Mouse (Mus musculus) midbrain, embryonic 14.5 days (tissue): ENCODE measurements around the gene Gfra1. TPM values are rescaled to one million over a fixed set of nuclear protein-coding genes. Genes with fewer than 3 reads are reported as not detected.

ENCODE experiments used
- ATAC-seq: fragments of 200-750 bp; cut with Nextera tagmentation; 2 replicates; pipeline ENCODE4 v1.8.0; 2017; ENCODE audit warnings: moderate number of reproducible peaks, moderate library complexity; ENCODE audit not compliant: low FRiP score, low TSS enrichment
- DNase-seq: peaks from one replicate; pipeline ENCODE4 v3.0.0-alpha.2; 2015
- H3K27ac ChIP-seq: fragments of 300-500 bp; sonication (generic); replicated peaks from 2 replicates; pipeline ENCODE4 v1.5.1; 2014; ENCODE audit warnings: mild to moderate bottlenecking, low read depth, low read length, moderate library complexity
- H3K27me3 ChIP-seq: fragments of 300-500 bp; sonication (generic); 2 replicates; pipeline ENCODE4 v1.6.1; 2014; ENCODE audit warnings: low read length, control low read depth, mixed read lengths; ENCODE audit not compliant: control insufficient read depth, insufficient read depth
- H3K36me3 ChIP-seq: fragments of 300-500 bp; sonication (generic); 2 replicates; pipeline ENCODE4 v1.6.1; 2014; ENCODE audit warnings: low read length, control low read depth; ENCODE audit not compliant: control insufficient read depth, insufficient read depth
- H3K4me1 ChIP-seq: fragments of 300-500 bp; sonication (generic); 2 replicates; pipeline ENCODE4 v1.6.1; 2014; ENCODE audit warnings: mild to moderate bottlenecking, antibody characterized with exemption, low read length, control low read depth; ENCODE audit not compliant: control insufficient read depth, insufficient read depth
- H3K4me2 ChIP-seq: fragments of 300-500 bp; sonication (generic); 2 replicates; pipeline ENCODE4 v1.6.1; 2014; ENCODE audit warnings: mild to moderate bottlenecking, low read length, moderate library complexity
- H3K4me3 ChIP-seq: fragments of 300-500 bp; sonication (generic); replicated peaks from 2 replicates; pipeline ENCODE4 v1.5.1; 2014; ENCODE audit warnings: low read depth, low read length
- H3K9ac ChIP-seq: fragments of 300-500 bp; sonication (generic); replicated peaks from 2 replicates; pipeline ENCODE4 v1.6.1; 2014; ENCODE audit warnings: mild to moderate bottlenecking, low read length, moderate library complexity
- H3K9me3 ChIP-seq: fragments of 300-500 bp; sonication (generic); 2 replicates; pipeline ENCODE4 v1.6.1; 2016; ENCODE audit warnings: low read length, control low read depth, mixed read lengths; ENCODE audit not compliant: control insufficient read depth
- WGBS: fragments of 180-500 bp; shearing (Covaris S2); extraction: QIAGEN DNeasy Blood & Tissue Kit; methylation state at CpG from one replicate; pipeline ENCODE4 v1.1.7; 2014; 5-methylcytosine and 5-hydroxymethylcytosine counted together
- polyA plus RNA-seq: library from polyadenylated mRNA; unstranded; fragments of >200 nt; fragmentation: Nextera tagmentation; extraction: Ambion mirVana; gene quantifications from 2 replicates; pipeline ENCODE4 v1.2.1, GENCODE M21; 2014

Gfra1 gene
- polyA plus RNA-seq, 1 experiment from 2014 or later = 40.5 TPM

GRCm38 (mm10) chr19:58314631-58315030 lies 141.1 kb downstream of the Gfra1 start:
- Histone ChIP-seq H3K36me3 (no peaks in the 10 kb centered on the region), H3K27ac (no peak overlapping the region), H3K4me3 (no peak overlapping the region), H3K9me3 (no peaks in the 10 kb centered on the region; the same call in 1 of the 2 replicates), H3K9ac (no peak overlapping the region), H3K27me3 (no peaks in the 10 kb centered on the region), H3K4me1 (peaks cover 16% of the 10 kb centered on the region; the same call in 1 of the 2 replicates), H3K4me2 (no peak overlapping the region)
- DNase-seq (no peak), ATAC-seq (no peak)
- 78% methylated on average over 5 of the region's 5 CpGs for WGBS

GRCm38 (mm10) chr19:58313785-58314184 lies 141.9 kb downstream of the Gfra1 start:
- 85% methylated on average over 2 of the region's 2 CpGs for WGBS
- H3K4me1 ChIP-seq = peaks cover 16% of the 10 kb centered on the region; the same call in 1 of the 2 replicates
- H3K36me3 ChIP-seq = no peaks in the 10 kb centered on the region
- DNase-seq (no peak), ATAC-seq (no peak)
- no peak overlapping the region for H3K4me2 ChIP-seq
- no peak overlapping the region for H3K4me3 ChIP-seq
- H3K27ac ChIP-seq = no peak overlapping the region
- no peak overlapping the region for H3K9ac ChIP-seq
- no peaks in the 10 kb centered on the region for H3K27me3 ChIP-seq
- no peaks in the 10 kb centered on the region; the same call in 1 of the 2 replicates for H3K9me3 ChIP-seq

- H3K4me2 ChIP-seq = no peak overlapping the region
- 86% methylated on average over 2 of the region's 2 CpGs for whole genome bisulfite sequencing
- DNase-seq (no peak), ATAC-seq (no peak)
- H3K4me3 ChIP-seq = no peak overlapping the region
- H3K9me3 ChIP-seq = no peaks in the 10 kb centered on the region; the same call in 1 of the 2 replicates
- H3K27ac ChIP-seq = peak overlapping the region; percentile 16; the same call in 1 of the 2 replicates
- H3K9ac ChIP-seq = no peak overlapping the region
- no peaks in the 10 kb centered on the region for H3K27me3 ChIP-seq
- peaks cover 16% of the 10 kb centered on the region; the same call in 1 of the 2 replicates for H3K4me1 ChIP-seq
- no peaks in the 10 kb centered on the region for H3K36me3 ChIP-seq
These were observed 143.2 kb downstream of the Gfra1 start for GRCm38 (mm10) chr19:58312492-58312891.

GRCm38 (mm10) chr19:58310334-58311315 lies 145.1 kb downstream of the Gfra1 start:
- peaks cover 16% of the 10 kb centered on the region; the same call in 1 of the 2 replicates for H3K4me1 ChIP-seq
- H3K36me3 ChIP-seq = no peaks in the 10 kb centered on the region
- H3K4me2 ChIP-seq = no peak overlapping the region
- WGBS = 49% methylated on average over 12 of the region's 12 CpGs
- H3K27ac ChIP-seq = peak overlapping the region; percentile 70
- H3K4me3 ChIP-seq = no peak overlapping the region
- no peaks in the 10 kb centered on the region for H3K27me3 ChIP-seq
- DNase-seq (peak; percentile 45), ATAC-seq (no peak)
- peaks cover 7% of the 10 kb centered on the region; the same call in 1 of the 2 replicates for H3K9me3 ChIP-seq
- H3K9ac ChIP-seq = no peak overlapping the region

- H3K4me2 ChIP-seq = no peak overlapping the region
- peak; percentile 42 for DNase-seq
- 65% methylated on average over 14 of the region's 14 CpGs for WGBS
These were observed 146.0 kb downstream of the Gfra1 start for GRCm38 (mm10) chr19:58309620-58310275.

GRCm38 (mm10) chr19:58301105-58301504 lies 154.6 kb downstream of the Gfra1 start:
- H3K4me3 ChIP-seq = no peak overlapping the region
- H3K36me3 ChIP-seq = no peaks in the 10 kb centered on the region
- H3K4me2 ChIP-seq = no peak overlapping the region
- no peaks in the 10 kb centered on the region for H3K27me3 ChIP-seq
- H3K9me3 ChIP-seq = 0 out of 2 replicates have a peak, but pooled peaks cover 3% of the 10 kb centered on the region
- no peak overlapping the region for H3K27ac ChIP-seq
- DNase-seq (no peak), ATAC-seq (no peak)
- WGBS = 84% methylated on average over 7 of the region's 7 CpGs
- 0 out of 2 replicates have a peak, but pooled peaks cover 2% of the 10 kb centered on the region for H3K4me1 ChIP-seq
- H3K9ac ChIP-seq = no peak overlapping the region

More at GRCm38 (mm10) chr19:58309620-58310275, 146.0 kb downstream of the Gfra1 start:
- Histone ChIP-seq H3K36me3 (no peaks in the 10 kb centered on the region), H3K9me3 (peaks cover 7% of the 10 kb centered on the region; the same call in 1 of the 2 replicates), H3K9ac (no peak overlapping the region), H3K27me3 (no peaks in the 10 kb centered on the region), H3K4me3 (no peak overlapping the region), H3K4me1 (peaks cover 16% of the 10 kb centered on the region; the same call in 1 of the 2 replicates), H3K27ac (peak overlapping the region; percentile 70)
- ATAC-seq = no peak

GRCm38 (mm10) chr19:58297926-58298325 lies 157.8 kb downstream of the Gfra1 start:
- Histone ChIP-seq H3K4me3 (no peak overlapping the region), H3K9ac (no peak overlapping the region), H3K27me3 (no peaks in the 10 kb centered on the region), H3K9me3 (no peaks in the 10 kb centered on the region), H3K4me1 (peaks cover 3% of the 10 kb centered on the region; the same call in 1 of the 2 replicates), H3K27ac (no peak overlapping the region), H3K36me3 (no peaks in the 10 kb centered on the region), H3K4me2 (no peak overlapping the region)
- ATAC-seq (no peak), DNase-seq (no peak)
- 89% methylated on average over 2 of the region's 2 CpGs for WGBS

GRCm38 (mm10) chr19:58296842-58297190 lies 158.9 kb downstream of the Gfra1 start:
- no peaks in the 10 kb centered on the region for H3K27me3 ChIP-seq
- no peak overlapping the region for H3K4me3 ChIP-seq
- H3K4me2 ChIP-seq = no peak overlapping the region
- ATAC-seq = no peak
- H3K27ac ChIP-seq = peak overlapping the region; percentile 66
- peak; percentile 34 for DNase-seq
- peaks cover 3% of the 10 kb centered on the region; the same call in 1 of the 2 replicates for H3K4me1 ChIP-seq
- 62% methylated on average over 7 of the region's 7 CpGs for whole genome bisulfite sequencing
- H3K9me3 ChIP-seq = no peaks in the 10 kb centered on the region
- H3K9ac ChIP-seq = no peak overlapping the region
- H3K36me3 ChIP-seq = no peaks in the 10 kb centered on the region
